Mouse (Mus musculus) CH12F3 (cell line): ENCODE data around the gene Gpatch3.

Experiments
- in situ Hi-C: fragments of 300-500 bp; cut with MboI; formaldehyde crosslinking; loops from 2 replicates; pipeline ENCODE4 v1.14.3; 2020; ENCODE audit warnings: low sequenced_read_pairs

Gene Gpatch3

GRCm38 (mm10) chr4:133574070-133574842, at the start of gene Gpatch3:
Gpatch3 (plus strand) TSS chr4:133574745.
- in situ Hi-C loops: no loop called here

GRCm38 (mm10) chr4:133527788-133528187, 46.8 kb upstream of the Gpatch3 start:
- in situ Hi-C loops: no loop called here

GRCm38 (mm10) chr4:133532777-133533176, 41.8 kb upstream of the Gpatch3 start:
- in situ Hi-C loops: no loop called here

- in situ Hi-C loops: no loop called here
Observed at GRCm38 (mm10) chr4:133536081-133536480, 38.5 kb upstream of the Gpatch3 start.

GRCm38 (mm10) chr4:133536652-133537051, 37.9 kb upstream of the Gpatch3 start:
- in situ Hi-C loops: no loop called here

GRCm38 (mm10) chr4:133545272-133546231, 29.0 kb upstream of the Gpatch3 start, which contains the start of gene Nudc:
Nudc (minus strand) TSS chr4:133545996.
- in situ Hi-C loops: no loop called here

- in situ Hi-C loops: no loop called here
Observed at GRCm38 (mm10) chr4:133552029-133552428, 22.5 kb upstream of the Gpatch3 start.

GRCm38 (mm10) chr4:133552768-133553447, 21.6 kb upstream of the Gpatch3 start, which contains the start of gene Nr0b2:
Nr0b2 (plus strand) TSS chr4:133553376.
- in situ Hi-C loops: no loop called here

- in situ Hi-C loops: no loop called here
Observed at GRCm38 (mm10) chr4:133553448-133554330, 20.9 kb upstream of the Gpatch3 start.

- in situ Hi-C loops: no loop called here
Observed at GRCm38 (mm10) chr4:133557041-133557717, 17.4 kb upstream of the Gpatch3 start.

- in situ Hi-C loops: no loop called here
Observed at GRCm38 (mm10) chr4:133559846-133560245, 14.7 kb upstream of the Gpatch3 start.

GRCm38 (mm10) chr4:133561622-133562021, 12.9 kb upstream of the Gpatch3 start:
- in situ Hi-C loops: no loop called here

GRCm38 (mm10) chr4:133563123-133563571, 11.4 kb upstream of the Gpatch3 start:
- in situ Hi-C loops: no loop called here

- in situ Hi-C loops: no loop called here
Observed at GRCm38 (mm10) chr4:133567251-133567650, 7.3 kb upstream of the Gpatch3 start.

GRCm38 (mm10) chr4:133569291-133570065, 5.1 kb upstream of the Gpatch3 start:
- in situ Hi-C loops: no loop called here

- in situ Hi-C loops: no loop called here
Observed at GRCm38 (mm10) chr4:133570066-133570466, 4.5 kb upstream of the Gpatch3 start.

- in situ Hi-C loops: no loop called here
Observed at GRCm38 (mm10) chr4:133574843-133575202, 278 bp downstream of the Gpatch3 start.

GRCm38 (mm10) chr4:133577983-133578382, 3.4 kb downstream of the Gpatch3 start:
- in situ Hi-C loops: no loop called here

GRCm38 (mm10) chr4:133583690-133584058, 9.1 kb downstream of the Gpatch3 start:
- in situ Hi-C loops: loop anchor here (10.0 kb wide), 1 partner anchor 241 kb away; no protein-coding TSS in a partner anchor
